Mouse (Mus musculus): ENCODE data around the gene Zeb2.

Gene Zeb2

GRCm38 (mm10) chr2:45060768-45061167, 56.4 kb downstream of the Zeb2 start:
- DNase-seq (ENCODE audit: low read depth, low spot score), result no peak

- no peak for DNase-seq (ENCODE audit: low read depth, low spot score)
Observed at GRCm38 (mm10) chr2:45060202-45060601, 57.0 kb downstream of the Zeb2 start.

- no peak for DNase-seq (ENCODE audit: low read depth, low spot score)
Observed at GRCm38 (mm10) chr2:45059599-45059998, 57.6 kb downstream of the Zeb2 start.

GRCm38 (mm10) chr2:45059010-45059409, 58.2 kb downstream of the Zeb2 start:
- no peak for DNase-seq (ENCODE audit: low read depth, low spot score)

- no peak for DNase-seq (ENCODE audit: low read depth, low spot score)
Observed at GRCm38 (mm10) chr2:45058183-45058582, 59.0 kb downstream of the Zeb2 start.

GRCm38 (mm10) chr2:45056856-45057562, 60.2 kb downstream of the Zeb2 start:
- no peak for DNase-seq (ENCODE audit: low read depth, low spot score)

GRCm38 (mm10) chr2:45055926-45056325, 61.3 kb downstream of the Zeb2 start:
- DNase-seq (ENCODE audit: low read depth, low spot score), result peak; percentile 82

GRCm38 (mm10) chr2:45055034-45055615, 62.1 kb downstream of the Zeb2 start:
- no peak for DNase-seq (ENCODE audit: low read depth, low spot score)

- DNase-seq (ENCODE audit: low read depth, low spot score), result no peak
Observed at GRCm38 (mm10) chr2:45054070-45055025, 62.8 kb downstream of the Zeb2 start.

GRCm38 (mm10) chr2:45052587-45052986, 64.6 kb downstream of the Zeb2 start:
- DNase-seq (ENCODE audit: low read depth, low spot score), result no peak

- DNase-seq (ENCODE audit: low read depth, low spot score), result no peak
Observed at GRCm38 (mm10) chr2:45051321-45051720, 65.9 kb downstream of the Zeb2 start.

GRCm38 (mm10) chr2:45049923-45050322, 67.3 kb downstream of the Zeb2 start:
- no peak for DNase-seq (ENCODE audit: low read depth, low spot score)

GRCm38 (mm10) chr2:45049279-45049678, 67.9 kb downstream of the Zeb2 start:
- no peak for DNase-seq (ENCODE audit: low read depth, low spot score)

- no peak for DNase-seq (ENCODE audit: low read depth, low spot score)
Observed at GRCm38 (mm10) chr2:45040706-45041312, 76.4 kb downstream of the Zeb2 start.

- no peak for DNase-seq (ENCODE audit: low read depth, low spot score)
Observed at GRCm38 (mm10) chr2:45039503-45039902, 77.7 kb downstream of the Zeb2 start.

- no peak for DNase-seq (ENCODE audit: low read depth, low spot score)
Observed at GRCm38 (mm10) chr2:45028091-45028638, 89.0 kb downstream of the Zeb2 start.

- no peak for DNase-seq (ENCODE audit: low read depth, low spot score)
Observed at GRCm38 (mm10) chr2:45017186-45017800, 99.9 kb downstream of the Zeb2 start.

- no peak for DNase-seq (ENCODE audit: low read depth, low spot score)
Observed at GRCm38 (mm10) chr2:45013325-45013724, 103.9 kb downstream of the Zeb2 start.

GRCm38 (mm10) chr2:45012676-45013075, 104.5 kb downstream of the Zeb2 start:
- no peak for DNase-seq (ENCODE audit: low read depth, low spot score)

GRCm38 (mm10) chr2:45010701-45011100, 106.5 kb downstream of the Zeb2 start:
- no peak for DNase-seq (ENCODE audit: low read depth, low spot score)

GRCm38 (mm10) chr2:44999906-45000305, 117.3 kb downstream of the Zeb2 start:
- no peak for DNase-seq (ENCODE audit: low read depth, low spot score)
